Mouse (Mus musculus) liver, embryonic 14.5 days (tissue): ENCODE results near the gene Rpe.

ENCODE experiments used
- CTCF ChIP-seq: IDR thresholded peaks from 2 replicates; pipeline ENCODE4 v1.5.1; 2016; ENCODE audit warnings: antibody characterized with exemption, low read depth, control low read depth
- EP300 ChIP-seq: IDR thresholded peaks from 2 replicates; pipeline ENCODE4 v1.6.1; 2016; ENCODE audit warnings: antibody characterized with exemption, low read depth

DNA sequence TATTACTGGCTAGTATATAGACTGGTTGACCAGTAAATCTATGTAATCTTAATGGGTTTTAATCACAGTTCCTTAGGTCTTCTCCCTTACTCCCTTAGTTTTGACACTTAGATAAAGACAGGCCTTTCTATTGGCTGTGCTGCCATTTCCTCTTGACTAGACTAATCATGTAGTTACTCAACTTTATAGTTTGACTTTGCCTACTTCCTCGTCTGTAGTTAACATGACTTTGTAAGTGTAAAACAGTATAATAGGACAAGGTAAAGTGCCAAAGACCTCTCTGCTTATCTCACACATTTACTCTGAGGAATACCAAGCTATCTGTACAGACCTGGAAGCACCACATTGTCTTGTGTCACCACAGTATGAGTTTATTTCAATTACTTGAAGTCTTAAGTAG lies 29.9 kb downstream of the Rpe start:
- no peak for TF ChIP-seq CTCF
- no peak for TF ChIP-seq EP300
